In genomic region chr11:33295422-33295821, GRCm38 (mm10) we compare ENCODE assay signal across 12 mouse cellular contexts. TPM values are rescaled to one million over a fixed set of nuclear protein-coding genes. Genes with fewer than 3 reads are reported as not detected.
DNase-seq lines count a peak whose midpoint lies in the region; ATAC-seq and TF ChIP-seq lines count a peak whose summit lies in the region.
"Had no signal": no experiment of that assay in that cellular context is flagged by ENCODE, and none has a peak within 500 bp of the region (broad histone marks: within the 10 kb centered on the region; RNA-seq: fewer than 3 reads in every experiment).

No protein-coding gene starts in this region.

- no peak overlapping the region for H3K27ac ChIP-seq in layer of hippocampus, adult 2 months
- H3K27ac ChIP-seq: embryonic facial prominence, embryonic 13.5 days; heart, embryonic 15.5 days; neural tube, embryonic 13.5 days; stomach, embryonic 15.5 days had no signal

- peak; percentile 83 for TF ChIP-seq CTCF in layer of hippocampus, adult 2 months (conservative IDR thresholded peaks at IDR 0.05)
- TF ChIP-seq CTCF in E14TG2a.4 (conservative IDR thresholded peaks at IDR 0.05; ENCODE audit: low read length), result peak; percentile 40

- H3K9me3 ChIP-seq in E14TG2a.4 (ENCODE audit: low read length), result no peaks in the 10 kb centered on the region
- H3K9me3 ChIP-seq: embryonic facial prominence, embryonic 13.5 days; heart, embryonic 15.5 days; neural tube, embryonic 13.5 days; stomach, embryonic 15.5 days had no signal

- no peak overlapping the region for H3K4me3 ChIP-seq in layer of hippocampus, adult 2 months
- H3K4me3 ChIP-seq in E14TG2a.4 (replicated peaks; ENCODE audit: low read length), result no peak overlapping the region
- H3K4me3 ChIP-seq: embryonic facial prominence, embryonic 13.5 days; heart, embryonic 15.5 days; neural tube, embryonic 13.5 days; stomach, embryonic 15.5 days had no signal

- peaks cover 56% of the 10 kb centered on the region for H3K36me3 ChIP-seq in E14TG2a.4 (ENCODE audit: insufficient read depth, low read length)
- H3K36me3 ChIP-seq: embryonic facial prominence, embryonic 13.5 days; heart, embryonic 15.5 days; neural tube, embryonic 13.5 days; stomach, embryonic 15.5 days had no signal

- DNase-seq in cerebellum, adult 9-10 months, result peak; percentile 61
- peak in 1 of 2 experiments; percentile 29 for DNase-seq in layer of hippocampus, adult 2 months (ENCODE audit: low spot score in 2 of 2)
- no peak for DNase-seq in layer of hippocampus, adult 9-11 months
- peak; percentile 59 for DNase-seq in embryo, embryonic 11 days
- DNase-seq in frontal cortex, postnatal 14 days (ENCODE audit: low spot score in 2 of 2), result no peak
- DNase-seq in urinary bladder, postnatal 10 days (ENCODE audit: low spot score), result no peak

- ATAC-seq in cerebellum, adult (ENCODE audit: insufficient number of reproducible peaks, low FRiP score, low TSS enrichment), result no peak

- no peaks in the 10 kb centered on the region for H3K4me1 ChIP-seq in E14TG2a.4 (replicated peaks; ENCODE audit: low read depth, low read length)
- H3K4me1 ChIP-seq: embryonic facial prominence, embryonic 13.5 days; heart, embryonic 15.5 days; stomach, embryonic 15.5 days had no signal

- H3K27me3 ChIP-seq in E14TG2a.4 (ENCODE audit: insufficient read depth, low read length), result no peaks in the 10 kb centered on the region
- H3K27me3 ChIP-seq: embryonic facial prominence, embryonic 13.5 days; heart, embryonic 15.5 days; neural tube, embryonic 13.5 days; stomach, embryonic 15.5 days had no signal

RNA-seq across cellular contexts. Expression of gene Gm12117, which starts 18.9 kb away (rescaled TPM):
- total RNA-seq in layer of hippocampus, adult 2 months (2021), result under 1 TPM in 1 of 2 experiments, not detected in 1; 0.38 TPM

Comparison
In these comparisons a context has a peak if more than half of its experiments do, and no peak if none do; other contexts are left out.
1. DNase-seq: peak in cerebellum, adult 9-10 months (single experiment) and embryo, embryonic 11 days (single experiment); none in layer of hippocampus, adult 9-11 months (single experiment), frontal cortex, postnatal 14 days (0 of 2) and urinary bladder, postnatal 10 days (single experiment).